Mouse (Mus musculus): ENCODE measurements around the gene Rps17.

DNA sequence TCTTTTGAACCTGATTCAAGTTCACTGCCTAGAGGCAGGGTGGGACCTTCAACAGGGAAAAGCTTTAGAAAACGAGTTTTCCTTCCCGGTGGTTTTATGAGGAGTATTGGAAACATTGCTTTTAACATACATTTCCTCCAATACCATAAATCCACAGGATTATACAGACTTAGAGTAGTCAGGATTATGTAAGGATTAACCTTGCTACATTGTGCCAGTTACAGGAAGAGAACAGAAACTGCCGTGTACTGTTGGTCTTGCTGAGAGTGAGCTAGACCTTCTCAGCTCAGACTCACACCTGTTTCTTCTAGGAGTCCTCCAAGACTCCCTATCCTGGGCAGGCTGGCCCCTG is 6.6 kb downstream of the Rps17 start:
- TF ChIP-seq CTCF (IDR thresholded peaks at IDR 0.05; ENCODE audit: control insufficient read depth, insufficient read depth, low read length) (no peak), POLR2A (IDR thresholded peaks at IDR 0.05; ENCODE audit: borderline replicate concordance, control insufficient read depth, low read depth, low read length) (no peak)

All from bone marrow, adult 2 months (tissue).